Mouse (Mus musculus) hindbrain, embryonic 12.5 days (tissue): ENCODE results near the gene Nxpe4. TPM values are rescaled to one million over a fixed set of nuclear protein-coding genes. Genes with fewer than 3 reads are reported as not detected.
"Not testable (repeated sequence)": the region's sequence is repeated elsewhere in the genome, so short reads cannot be mapped to it uniquely, and the experiment has no call there.

Experiments
- ATAC-seq: fragments of 200-750 bp; cut with Nextera tagmentation; 2 replicates; pipeline ENCODE4 v1.8.0; 2017; ENCODE audit warnings: moderate TSS enrichment; ENCODE audit not compliant: low FRiP score
- H3K27ac ChIP-seq: fragments of 300-500 bp; sonication (generic); 2 replicates; pipeline ENCODE4 v1.5.1; 2016; ENCODE audit warnings: mild to moderate bottlenecking
- H3K27me3 ChIP-seq: fragments of 300-500 bp; sonication (generic); 2 replicates; pipeline ENCODE4 v1.6.1; 2016; ENCODE audit warnings: mild to moderate bottlenecking
- H3K36me3 ChIP-seq: fragments of 300-500 bp; sonication (generic); 2 replicates; pipeline ENCODE4 v1.6.1; 2016; ENCODE audit warnings: mild to moderate bottlenecking
- H3K4me1 ChIP-seq: fragments of 300-500 bp; sonication (generic); 2 replicates; pipeline ENCODE4 v1.6.1; 2016
- H3K4me2 ChIP-seq: fragments of 300-500 bp; sonication (generic); replicated peaks from 2 replicates; pipeline ENCODE4 v1.6.1; 2016; ENCODE audit warnings: mild to moderate bottlenecking
- H3K4me3 ChIP-seq: fragments of 300-500 bp; sonication (generic); 2 replicates; pipeline ENCODE4 v1.5.1; 2016; ENCODE audit warnings: mild to moderate bottlenecking
- H3K9ac ChIP-seq: fragments of 300-500 bp; sonication (generic); 2 replicates; pipeline ENCODE4 v1.6.1; 2016; ENCODE audit warnings: mild to moderate bottlenecking, moderate library complexity
- H3K9me3 ChIP-seq: fragments of 300-500 bp; sonication (generic); replicated peaks from 2 replicates; pipeline ENCODE4 v1.6.1; 2016; ENCODE audit warnings: mild to moderate bottlenecking
- WGBS: fragments of 180-500 bp; shearing (Covaris S2); methylation state at CpG from one replicate; pipeline ENCODE4 v1.1.7; 2016; 5-methylcytosine and 5-hydroxymethylcytosine counted together
- polyA plus RNA-seq: library from polyadenylated mRNA; unstranded; fragments of >200 nt; fragmentation: Nextera tagmentation; extraction: Ambion mirVana; gene quantifications from 2 replicates; pipeline ENCODE4 v1.2.1, GENCODE M21; 2016

Nxpe4 gene
- polyA plus RNA-seq, 1 experiment from 2014 or later = 8.1 TPM

DNA sequence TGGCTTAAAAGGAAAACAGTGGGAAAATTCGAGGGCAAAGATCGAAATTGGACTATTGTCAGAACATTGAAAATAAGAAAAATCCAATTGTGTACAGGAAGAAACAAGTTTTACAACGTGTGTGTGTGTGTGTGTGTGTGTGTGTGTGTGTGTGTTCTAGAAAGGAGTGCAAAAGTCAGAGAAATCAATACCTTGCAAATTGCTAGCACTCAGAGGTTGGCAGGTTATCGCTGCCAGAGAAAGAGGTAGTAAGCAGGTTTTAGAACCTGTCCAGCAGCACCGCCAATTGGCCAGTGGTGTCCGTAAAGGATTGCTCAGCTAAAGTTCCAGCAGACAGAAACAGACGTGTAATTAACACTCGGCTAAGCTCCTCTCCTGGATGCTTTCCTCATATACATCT is 122.4 kb downstream of the Nxpe4 start:
- H3K27me3 ChIP-seq = no peaks in the 10 kb centered on the region
- ATAC-seq = no peak
- no peak overlapping the region for H3K4me2 ChIP-seq
- 86% methylated on average over 8 of the region's 8 CpGs for WGBS
- H3K4me1 ChIP-seq = no peaks in the 10 kb centered on the region
- H3K36me3 ChIP-seq = no peaks in the 10 kb centered on the region
- no peak overlapping the region for H3K9ac ChIP-seq
- no peaks in the 10 kb centered on the region for H3K9me3 ChIP-seq
- no peak overlapping the region for H3K4me3 ChIP-seq
- H3K27ac ChIP-seq = no peak overlapping the region

DNA sequence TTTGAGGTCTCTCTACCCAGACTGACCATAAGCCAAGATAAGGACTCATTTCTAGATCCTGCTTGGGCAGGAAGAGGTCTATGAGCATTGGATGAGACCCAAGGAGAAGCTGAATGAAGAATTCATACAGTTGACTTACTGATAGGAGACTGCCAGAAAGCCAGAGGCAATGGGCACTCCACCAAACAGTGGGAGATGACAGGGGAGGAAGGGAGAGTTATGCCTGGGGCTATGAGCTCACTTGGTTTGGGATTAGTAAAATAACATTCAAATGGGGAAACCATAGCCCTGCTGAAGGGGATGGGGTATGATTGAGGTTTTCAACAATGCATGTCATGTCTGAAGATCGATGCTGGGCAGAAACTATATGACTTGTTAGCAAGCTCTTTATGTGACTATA is 128.5 kb downstream of the Nxpe4 start:
- no peaks in the 10 kb centered on the region for H3K27me3 ChIP-seq
- no peaks in the 10 kb centered on the region for H3K9me3 ChIP-seq
- H3K4me3 ChIP-seq = no peak overlapping the region
- H3K27ac ChIP-seq = no peak overlapping the region
- WGBS = 100% methylated on average over 1 of the region's 1 CpGs
- ATAC-seq = no peak
- H3K36me3 ChIP-seq = no peaks in the 10 kb centered on the region
- H3K4me1 ChIP-seq = no peaks in the 10 kb centered on the region
- H3K4me2 ChIP-seq = no peak overlapping the region
- H3K9ac ChIP-seq = no peak overlapping the region

DNA sequence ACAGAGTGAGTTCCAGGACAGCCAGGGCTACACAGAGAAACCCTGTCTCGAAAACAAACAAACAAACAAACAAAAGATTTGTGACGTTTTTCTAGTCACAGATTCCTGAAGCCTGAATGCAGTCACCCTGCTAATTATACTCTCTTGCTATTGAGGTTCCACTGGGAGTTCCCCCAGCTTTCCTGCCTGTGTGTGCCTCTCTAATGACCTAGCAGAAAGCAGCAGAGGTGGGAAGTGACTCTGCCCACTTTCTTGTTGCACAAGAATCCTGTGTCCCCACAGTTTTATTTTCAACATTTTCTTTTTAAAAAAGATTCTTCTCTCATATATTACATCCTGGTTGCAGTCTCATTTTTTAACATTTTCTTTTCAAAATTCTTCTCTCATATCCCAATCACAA is 132.9 kb downstream of the Nxpe4 start:
- Histone ChIP-seq H3K9ac (no peak overlapping the region), H3K9me3 (no peaks in the 10 kb centered on the region), H3K4me1 (no peaks in the 10 kb centered on the region), H3K4me2 (no peak overlapping the region), H3K4me3 (no peak overlapping the region), H3K36me3 (no peaks in the 10 kb centered on the region), H3K27me3 (no peaks in the 10 kb centered on the region), H3K27ac (no peak overlapping the region)
- no peak for ATAC-seq
- 57% methylated on average over 2 of the region's 2 CpGs for WGBS

DNA sequence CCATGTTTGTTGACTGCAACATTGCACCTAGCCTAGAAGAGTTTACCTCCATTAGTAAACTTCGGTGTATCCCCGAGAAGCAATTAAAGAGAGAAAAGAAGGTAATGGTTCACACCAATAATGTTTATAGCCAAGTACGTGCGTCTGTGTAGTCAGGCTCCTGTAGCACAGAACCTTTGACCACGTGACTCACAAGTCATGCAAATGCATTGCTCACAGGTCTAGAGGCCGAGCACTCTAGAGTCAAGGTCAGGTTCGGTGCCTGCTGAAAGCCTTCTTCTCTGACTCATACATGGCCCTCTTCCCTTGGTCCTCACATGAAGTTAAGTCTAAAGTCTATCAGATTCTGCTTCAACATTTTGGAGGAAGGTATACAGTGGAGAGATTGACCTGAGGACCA is 137.2 kb downstream of the Nxpe4 start:
- no peak for ATAC-seq
- Histone ChIP-seq H3K4me1 (no peaks in the 10 kb centered on the region), H3K27ac (no peak overlapping the region), H3K9ac (no peak overlapping the region), H3K9me3 (no peaks in the 10 kb centered on the region), H3K4me2 (no peak overlapping the region), H3K27me3 (no peaks in the 10 kb centered on the region), H3K4me3 (no peak overlapping the region), H3K36me3 (no peaks in the 10 kb centered on the region)
- 93% methylated on average over 7 of the region's 7 CpGs for WGBS

GRCm38 (mm10) chr9:48303564-48303963 is 141.7 kb downstream of the Nxpe4 start:
- WGBS = 37% methylated on average over 5 of the region's 5 CpGs
- not testable (repeated sequence) for H3K9ac ChIP-seq, H3K36me3 ChIP-seq, H3K4me2 ChIP-seq, H3K27me3 ChIP-seq, H3K4me1 ChIP-seq, H3K9me3 ChIP-seq, H3K4me3 ChIP-seq, ATAC-seq, H3K27ac ChIP-seq

GRCm38 (mm10) chr9:48311241-48311640 is 149.4 kb downstream of the Nxpe4 start:
- Histone ChIP-seq H3K27ac (no peak overlapping the region), H3K27me3 (0 out of 2 replicates have a peak, but pooled peaks cover 3% of the 10 kb centered on the region), H3K4me2 (no peak overlapping the region), H3K9ac (no peak overlapping the region), H3K9me3 (no peaks in the 10 kb centered on the region), H3K4me3 (no peak overlapping the region), H3K4me1 (peaks cover 5% of the 10 kb centered on the region; the same call in 1 of the 2 replicates), H3K36me3 (no peaks in the 10 kb centered on the region)
- ATAC-seq = no peak
- 84% methylated on average over 5 of the region's 5 CpGs for WGBS

- WGBS = 20% methylated on average over 3 of the region's 3 CpGs
- peaks cover 5% of the 10 kb centered on the region; the same call in 1 of the 2 replicates for H3K4me1 ChIP-seq
Observed at GRCm38 (mm10) chr9:48314194-48314593, 152.4 kb downstream of the Nxpe4 start.

GRCm38 (mm10) chr9:48315825-48316224 is 154.0 kb downstream of the Nxpe4 start:
- H3K9me3 ChIP-seq = no peaks in the 10 kb centered on the region
- 87% methylated on average over 1 of the region's 1 CpGs for WGBS
- H3K4me3 ChIP-seq = no peak overlapping the region
- H3K4me2 ChIP-seq = no peak overlapping the region
- H3K9ac ChIP-seq = no peak overlapping the region
- no peak overlapping the region for H3K27ac ChIP-seq
- H3K27me3 ChIP-seq = 0 out of 2 replicates have a peak, but pooled peaks cover 2% of the 10 kb centered on the region
- H3K36me3 ChIP-seq = no peaks in the 10 kb centered on the region
- ATAC-seq = no peak
- peaks cover 5% of the 10 kb centered on the region; the same call in 1 of the 2 replicates for H3K4me1 ChIP-seq

More at GRCm38 (mm10) chr9:48314194-48314593, 152.4 kb downstream of the Nxpe4 start:
- no peak for ATAC-seq
- no peak overlapping the region for H3K4me3 ChIP-seq
- H3K36me3 ChIP-seq = no peaks in the 10 kb centered on the region
- H3K9ac ChIP-seq = no peak overlapping the region
- no peak overlapping the region for H3K27ac ChIP-seq
- no peak overlapping the region for H3K4me2 ChIP-seq
- 0 out of 2 replicates have a peak, but pooled peaks cover 3% of the 10 kb centered on the region for H3K27me3 ChIP-seq
- no peaks in the 10 kb centered on the region for H3K9me3 ChIP-seq

- H3K4me3 ChIP-seq = no peak overlapping the region
- ATAC-seq = no peak
- H3K9me3 ChIP-seq = no peaks in the 10 kb centered on the region
- no peaks in the 10 kb centered on the region for H3K36me3 ChIP-seq
- no peak overlapping the region for H3K9ac ChIP-seq
- WGBS = 94% methylated on average over 9 of the region's 9 CpGs
- no peaks in the 10 kb centered on the region for H3K4me1 ChIP-seq
- H3K4me2 ChIP-seq = no peak overlapping the region
- H3K27ac ChIP-seq = no peak overlapping the region
- H3K27me3 ChIP-seq = 0 out of 2 replicates have a peak, but pooled peaks cover 6% of the 10 kb centered on the region
Observed at GRCm38 (mm10) chr9:48326338-48326737, 164.5 kb downstream of the Nxpe4 start.

- no peaks in the 10 kb centered on the region for H3K27me3 ChIP-seq
- no peak overlapping the region for H3K27ac ChIP-seq
- H3K4me3 ChIP-seq = no peak overlapping the region
- H3K4me1 ChIP-seq = no peaks in the 10 kb centered on the region
- no peaks in the 10 kb centered on the region for H3K9me3 ChIP-seq
- H3K9ac ChIP-seq = no peak overlapping the region
- no peaks in the 10 kb centered on the region for H3K36me3 ChIP-seq
- WGBS = 94% methylated on average over 7 of the region's 7 CpGs
- H3K4me2 ChIP-seq = no peak overlapping the region
- no peak for ATAC-seq
Observed at GRCm38 (mm10) chr9:48329597-48329996, 167.8 kb downstream of the Nxpe4 start.

DNA sequence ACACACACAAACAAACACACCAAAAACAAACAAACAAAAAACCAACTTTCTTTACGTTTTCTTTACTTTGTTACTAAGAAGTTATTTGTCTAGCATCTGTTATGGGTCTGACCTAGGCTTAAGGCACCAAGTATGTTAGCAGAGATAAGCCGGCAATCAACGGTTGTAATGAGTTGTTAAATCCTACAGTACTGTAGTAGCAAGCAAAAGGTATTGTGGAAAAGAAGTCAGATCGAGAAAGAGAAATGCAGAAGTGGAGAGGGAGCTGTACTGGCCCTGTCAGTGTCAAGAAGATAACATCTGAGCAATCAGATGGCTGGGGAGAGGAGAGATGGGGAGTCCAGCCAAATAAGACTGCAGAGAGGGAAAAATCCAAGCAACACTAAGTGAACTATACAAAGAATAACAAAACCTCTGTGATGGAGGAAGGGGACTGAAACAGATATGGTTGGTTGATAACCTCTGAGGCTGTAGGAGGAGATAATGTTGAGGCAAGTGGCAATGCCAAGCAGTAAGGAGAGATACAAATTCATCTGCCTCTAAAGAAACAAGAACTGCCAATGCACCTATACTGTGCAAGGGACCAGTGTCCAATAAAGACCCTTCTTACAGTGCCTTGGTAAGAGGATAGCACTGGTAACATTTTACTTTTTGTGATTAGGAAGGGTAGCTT is 177.1 kb downstream of the Nxpe4 start:
- no peak for ATAC-seq
- no peaks in the 10 kb centered on the region for H3K4me1 ChIP-seq
- H3K9ac ChIP-seq = no peak overlapping the region
- no peaks in the 10 kb centered on the region for H3K27me3 ChIP-seq
- H3K27ac ChIP-seq = no peak overlapping the region
- H3K4me3 ChIP-seq = no peak overlapping the region
- no peak overlapping the region for H3K4me2 ChIP-seq
- H3K9me3 ChIP-seq = no peaks in the 10 kb centered on the region
- no peaks in the 10 kb centered on the region for H3K36me3 ChIP-seq
- 82% methylated on average over 4 of the region's 4 CpGs for WGBS

GRCm38 (mm10) chr9:48339563-48339962 is 177.7 kb downstream of the Nxpe4 start:
- Histone ChIP-seq H3K4me1 (no peaks in the 10 kb centered on the region), H3K9ac (no peak overlapping the region), H3K9me3 (no peaks in the 10 kb centered on the region), H3K27me3 (no peaks in the 10 kb centered on the region), H3K4me3 (no peak overlapping the region), H3K27ac (no peak overlapping the region), H3K36me3 (no peaks in the 10 kb centered on the region), H3K4me2 (no peak overlapping the region)
- ATAC-seq = no peak
- 63% methylated on average over 5 of the region's 5 CpGs for WGBS

DNA sequence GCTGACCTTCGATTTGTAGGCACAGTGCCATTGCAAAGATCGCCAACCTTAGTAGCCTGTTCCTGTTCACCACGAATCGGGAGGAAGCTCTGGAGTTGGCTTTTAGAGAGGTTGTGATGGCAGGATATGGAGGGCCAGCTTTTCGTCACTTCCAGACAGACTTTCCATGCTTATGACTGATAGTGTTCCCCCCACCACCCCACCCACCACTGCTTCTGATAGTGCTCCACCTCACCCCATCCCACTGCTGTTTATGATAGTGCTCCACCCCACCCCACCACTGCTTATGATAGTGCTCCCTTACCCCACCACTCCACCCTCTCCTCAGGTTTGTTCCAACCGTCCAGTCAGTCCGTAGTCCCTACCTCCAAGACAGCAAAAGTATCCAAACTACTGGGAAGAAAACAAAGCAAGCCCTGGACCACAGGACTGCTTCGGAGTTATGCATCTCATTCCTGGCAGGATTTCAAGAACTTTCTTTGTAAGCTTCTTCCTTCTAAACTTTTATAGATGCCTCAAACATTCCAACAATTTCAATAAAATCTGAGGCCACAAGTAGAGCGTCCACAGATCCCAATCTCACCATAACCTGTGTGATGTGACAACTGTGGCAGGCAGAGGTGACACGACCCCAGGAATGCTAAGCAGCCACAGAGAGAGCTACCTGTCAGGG is 179.0 kb downstream of the Nxpe4 start:
- ATAC-seq = no peak
- no peaks in the 10 kb centered on the region for H3K36me3 ChIP-seq

More for the DNA sequence above, 179.0 kb downstream of the Nxpe4 start:
- Histone ChIP-seq H3K4me1 (no peaks in the 10 kb centered on the region), H3K27ac (no peak overlapping the region), H3K4me3 (no peak overlapping the region), H3K9ac (no peak overlapping the region), H3K27me3 (no peaks in the 10 kb centered on the region), H3K9me3 (no peaks in the 10 kb centered on the region), H3K4me2 (no peak overlapping the region)
- 88% methylated on average over 10 of the region's 10 CpGs for WGBS
